Mouse (Mus musculus) stomach, postnatal 0 days (tissue): ENCODE measurements around the gene Fads2.

Experiments used
- CTCF ChIP-seq: IDR thresholded peaks from 2 replicates; pipeline ENCODE4 v1.5.1; 2016; ENCODE audit warnings: antibody characterized with exemption, low read depth, mild to moderate bottlenecking, moderate library complexity
- EP300 ChIP-seq: optimal IDR thresholded peaks from 2 replicates; pipeline ENCODE3; 2016; ENCODE audit warnings: antibody characterized with exemption

- TF ChIP-seq EP300: no peak
- TF ChIP-seq CTCF: no peak
Observed at GRCm38 (mm10) chr19:10025169-10025875, 76.2 kb downstream of the Fads2 start.
